In genomic region chr5:122423083-122423482, GRCm38 (mm10) we compare ENCODE assay signal across 8 mouse cellular contexts. TPM values are rescaled to one million over a fixed set of nuclear protein-coding genes. Genes with fewer than 3 reads are reported as not detected.
A peak's percentile ranks its signal among the peaks of the same experiment; 100 is the strongest.
DNase-seq lines count a peak whose midpoint lies in the region; ATAC-seq and TF ChIP-seq lines count a peak whose summit lies in the region.

No protein-coding gene starts in this region.

- H3K36me3 ChIP-seq in heart, postnatal 0 days (replicated peaks; ENCODE audit: control insufficient read depth, insufficient read depth, low read length) = peaks cover 2% of the 10 kb centered on the region
- H3K36me3 ChIP-seq in MEL (ENCODE audit: control insufficient read depth in 1 of 2, insufficient read depth in 2 of 2, low read length in 2 of 2) = peaks cover 4 to 7% of the 10 kb centered on the region in 2 experiments; a peak in 2 of 4 replicates
- H3K36me3 ChIP-seq in forebrain, embryonic 16.5 days (ENCODE audit: control insufficient read depth, insufficient read depth) = peaks cover 2% of the 10 kb centered on the region
- peaks cover 2% of the 10 kb centered on the region; the same call in 1 of the 2 replicates for H3K36me3 ChIP-seq in macrophage (ENCODE audit: inconsistent target)

- DNase-seq in heart, postnatal 0 days (ENCODE audit: low spot score) = no peak
- DNase-seq in heart, adult 9 months (ENCODE audit: low spot score in 2 of 2) = no peak
- peak; percentile 41 for DNase-seq in MEL (ENCODE audit: low read depth, low spot score)
- no peak for DNase-seq in cerebellum, adult 9-11 months
- no peak for DNase-seq in right cerebral cortex, postnatal 14 days
- DNase-seq in layer of hippocampus, adult 18-20 months (ENCODE audit: low spot score in 2 of 2) = no peak

- no peaks in the 10 kb centered on the region for H3K27me3 ChIP-seq in heart, postnatal 0 days (ENCODE audit: control insufficient read depth, insufficient read depth, low read length)
- no peaks in the 10 kb centered on the region for H3K27me3 ChIP-seq in MEL (ENCODE audit: control insufficient read depth in 1 of 2, insufficient read depth in 2 of 2, low read length in 2 of 2)
- H3K27me3 ChIP-seq in forebrain, embryonic 16.5 days (replicated peaks; ENCODE audit: control insufficient read depth, insufficient read depth, low read length) = no peaks in the 10 kb centered on the region

- no peak for TF ChIP-seq EP300 in heart, postnatal 0 days (IDR thresholded peaks at IDR 0.05; ENCODE audit: low read depth)
- no peak for TF ChIP-seq EP300 in MEL (IDR thresholded peaks at IDR 0.05; ENCODE audit: low read depth in 1 of 2, low read length in 2 of 2)

- peaks cover 8% of the 10 kb centered on the region for H3K4me1 ChIP-seq in heart, postnatal 0 days (ENCODE audit: control insufficient read depth, insufficient read depth)
- H3K4me1 ChIP-seq in MEL (ENCODE audit: control insufficient read depth in 1 of 2, insufficient read depth in 2 of 2, low read length in 2 of 2) = peaks cover 5% of the 10 kb centered on the region in 2 experiments; a peak in 3 of 4 replicates
- H3K4me1 ChIP-seq in forebrain, embryonic 16.5 days (replicated peaks; ENCODE audit: control insufficient read depth, insufficient read depth, low read length) = peaks cover 18% of the 10 kb centered on the region

- no peak for TF ChIP-seq POLR2A in MEL (IDR thresholded peaks at IDR 0.05; ENCODE audit: control insufficient read depth in 1 of 2, insufficient read depth in 1 of 2, low read depth in 1 of 2, low read length in 2 of 2, poor library complexity in 1 of 2)

- peak overlapping the region; percentile 86; the same call in 1 of the 2 replicates for H3K27ac ChIP-seq in heart, postnatal 0 days (ENCODE audit: low read depth)
- 0 out of 2 replicates have a peak overlapping the region, but pooled peaks have one; percentile 9 for H3K27ac ChIP-seq in MEL (ENCODE audit: control insufficient read depth, low read depth, low read length)
- H3K27ac ChIP-seq in forebrain, embryonic 16.5 days (ENCODE audit: low read length) = no peak overlapping the region
- H3K27ac ChIP-seq in macrophage = peak overlapping the region; percentile 87

- no peak for TF ChIP-seq RAD21 in MEL (IDR thresholded peaks at IDR 0.05; ENCODE audit: low read depth, low read length)

- WGBS in heart, postnatal 0 days = 24% methylated on average over 15 of the region's 15 CpGs
- 31% methylated on average over 15 of the region's 15 CpGs for WGBS in forebrain, embryonic 16.5 days
- 18% methylated on average over 15 of the region's 15 CpGs for WGBS in macrophage (ENCODE audit: missing documents)

- TF ChIP-seq CTCF in heart, postnatal 0 days (IDR thresholded peaks at IDR 0.05; ENCODE audit: low read depth) = no peak
- no peak for TF ChIP-seq CTCF in MEL (IDR thresholded peaks at IDR 0.05 in 2 of 3, conservative IDR thresholded peaks at IDR 0.05 in 1 of 3; ENCODE audit: control insufficient read depth in 1 of 3, insufficient read depth in 1 of 3, low read depth in 2 of 3, low read length in 3 of 3, poor library complexity in 1 of 3, severe bottlenecking in 1 of 3)

- peak overlapping the region; percentile 85 for H3K4me2 ChIP-seq in heart, postnatal 0 days (ENCODE audit: low read depth, low read length)
- peak overlapping the region; percentile 78 for H3K4me2 ChIP-seq in forebrain, embryonic 16.5 days (ENCODE audit: low read length)

- no peaks in the 10 kb centered on the region for H3K9me3 ChIP-seq in heart, postnatal 0 days (replicated peaks; ENCODE audit: control insufficient read depth, low read length)
- no peaks in the 10 kb centered on the region for H3K9me3 ChIP-seq in MEL (replicated peaks; ENCODE audit: insufficient read depth, low read length)
- H3K9me3 ChIP-seq in forebrain, embryonic 16.5 days (ENCODE audit: control insufficient read depth, low read length) = no peaks in the 10 kb centered on the region

- H3K79me2 ChIP-seq in MEL (ENCODE audit: control insufficient read depth, insufficient read depth, low read length, poor library complexity) = peaks cover 29% of the 10 kb centered on the region
- H3K79me2 ChIP-seq in macrophage (ENCODE audit: inconsistent target) = peaks cover 57% of the 10 kb centered on the region

- peak overlapping the region; percentile 100 for H3K4me3 ChIP-seq in heart, postnatal 0 days (ENCODE audit: low read depth, low read length)
- H3K4me3 ChIP-seq in MEL (ENCODE audit: control insufficient read depth in 1 of 2, insufficient read depth in 1 of 2, low read depth in 2 of 2, low read length in 2 of 2) (peak overlapping the region; percentile 93 to 97), macrophage (ENCODE audit: inconsistent target) (peak overlapping the region; percentile 86)
- peak overlapping the region; percentile 95 for H3K4me3 ChIP-seq in forebrain, embryonic 16.5 days (replicated peaks; ENCODE audit: low read length)

- ATAC-seq in heart, postnatal 0 days (ENCODE audit: insufficient read depth, low read depth) = no peak
- no peak for ATAC-seq in forebrain, embryonic 16.5 days

- H3K9ac ChIP-seq in heart, postnatal 0 days (replicated peaks; ENCODE audit: low read depth, low read length) = peak overlapping the region; percentile 99
- H3K9ac ChIP-seq in MEL (ENCODE audit: control insufficient read depth, low read depth, low read length, poor library complexity, severe bottlenecking) = peak overlapping the region; percentile 94
- peak overlapping the region; percentile 92 for H3K9ac ChIP-seq in forebrain, embryonic 16.5 days (replicated peaks; ENCODE audit: low read depth, low read length)

TF ChIP-seq in MEL, 35 proteins besides CTCF, POLR2A, EP300 and RAD21 (continues in another document):
- no peak for TF ChIP-seq KAT2A (conservative IDR thresholded peaks at IDR 0.05; ENCODE audit: low read depth, low read length)
- no peak for TF ChIP-seq NRF1 (IDR thresholded peaks at IDR 0.05; ENCODE audit: insufficient read depth, low read depth, low read length, poor library complexity, severe bottlenecking)
- no peak for TF ChIP-seq JUND (IDR thresholded peaks at IDR 0.05; ENCODE audit: low read depth, low read length)

RNA-seq across cellular contexts. Expression of gene Anapc7, which starts 1.6 kb away (rescaled TPM):
- total RNA-seq in heart, postnatal 0 days (2014; rRNA removed; ENCODE audit: low replicate concordance) = 30.1 and 38.9 TPM in 2 replicates
- polyA plus RNA-seq in heart, postnatal 0 days (2015; fragmentation: Nextera tagmentation; extraction: Ambion mirVana) = 33.1 and 36.9 TPM in 2 replicates
- total RNA-seq in MEL (2012; rRNA removed) = 39.9 and 40.5 TPM in 2 replicates
- polyA plus RNA-seq in MEL (2012; ENCODE audit: insufficient read depth in 1 of 2, insufficient read length in 2 of 2, low read depth in 1 of 2, low replicate concordance in 2 of 2, missing spikeins in 1 of 2) (10 to 100 TPM in 1 of 2 experiments, not detected in 1; 49.7 TPM), macrophage (2018) (25.3 to 29.1 TPM (median 26.9 TPM) in 3 replicates)
- 52.2 and 52.5 TPM in 2 replicates for polyA plus RNA-seq in forebrain, embryonic 16.5 days (2015; fragmentation: Nextera tagmentation; extraction: Ambion mirVana)
- total RNA-seq in macrophage (2018; cell fraction: chromatin; rRNA removed) = 10 to 100 TPM; 24.4 to 61.6 (median 37.0) TPM
- 10 to 100 TPM; 16.6 to 27.6 (median 21.9) TPM for total RNA-seq in macrophage (2018; cell fraction: cytosol; rRNA removed)
- total RNA-seq in macrophage (2018; cell fraction: nucleus; rRNA removed) = 10 to 100 TPM; 15.7 to 48.8 (median 28.5) TPM
- 10 to 100 TPM; 30.6 to 34.9 TPM for total RNA-seq in layer of hippocampus, adult 18-20 months (2021)

RNA-seq across cellular contexts. Expression of gene Arpc3, which starts 31.4 kb away (rescaled TPM):
- 157 and 179 TPM in 2 replicates for total RNA-seq in heart, postnatal 0 days (2014; rRNA removed; ENCODE audit: low replicate concordance)
- polyA plus RNA-seq in heart, postnatal 0 days (2015; fragmentation: Nextera tagmentation; extraction: Ambion mirVana) = 97.2 and 106 TPM in 2 replicates
- 406 and 433 TPM in 2 replicates for total RNA-seq in MEL (2012; rRNA removed)
- 1,000 to 10,000 TPM in 1 of 2 experiments, 100 to 1,000 TPM in 1; 365 to 1,109 TPM for polyA plus RNA-seq in MEL (2012; ENCODE audit: insufficient read depth in 1 of 2, insufficient read length in 2 of 2, low read depth in 1 of 2, low replicate concordance in 2 of 2, missing spikeins in 1 of 2)
- polyA plus RNA-seq in forebrain, embryonic 16.5 days (2015; fragmentation: Nextera tagmentation; extraction: Ambion mirVana) = 161 and 219 TPM in 2 replicates
- 100 to 1,000 TPM; 128 to 449 (median 189) TPM for total RNA-seq in macrophage (2018; cell fraction: chromatin; rRNA removed)
- total RNA-seq in macrophage (2018; cell fraction: cytosol; rRNA removed) = 100 to 1,000 TPM; 567 to 868 (median 701) TPM
- 100 to 1,000 TPM; 137 to 276 (median 167) TPM for total RNA-seq in macrophage (2018; cell fraction: nucleus; rRNA removed)
- 1,088 to 1,432 TPM (median 1,117 TPM) in 3 replicates for polyA plus RNA-seq in macrophage (2018)
- 100 to 1,000 TPM; 255 to 271 TPM for total RNA-seq in layer of hippocampus, adult 18-20 months (2021)

RNA-seq across cellular contexts. Expression of gene Fam216a, which starts 50.9 kb away (rescaled TPM):
- 21.8 and 40.7 TPM in 2 replicates for total RNA-seq in heart, postnatal 0 days (2014; rRNA removed; ENCODE audit: low replicate concordance)
- polyA plus RNA-seq in heart, postnatal 0 days (2015; fragmentation: Nextera tagmentation; extraction: Ambion mirVana) = 30.5 and 31.8 TPM in 2 replicates
- total RNA-seq in MEL (2012; rRNA removed) = 68.9 and 73.8 TPM in 2 replicates
- polyA plus RNA-seq in MEL (2012; ENCODE audit: insufficient read depth in 1 of 2, insufficient read length in 2 of 2, low read depth in 1 of 2, low replicate concordance in 2 of 2, missing spikeins in 1 of 2) (100 to 1,000 TPM in 1 of 2 experiments, not detected in 1; 100 TPM), macrophage (2018) (3.7 to 8.8 TPM (median 5.3 TPM) in 3 replicates)
- 122 and 124 TPM in 2 replicates for polyA plus RNA-seq in forebrain, embryonic 16.5 days (2015; fragmentation: Nextera tagmentation; extraction: Ambion mirVana)
- 1 to 10 TPM in 18 of 26 experiments, under 1 TPM in 5, not detected in 3; 0.55 to 7.8 (median 1.9) TPM for total RNA-seq in macrophage (2018; cell fraction: chromatin; rRNA removed)
- total RNA-seq in macrophage (2018; cell fraction: cytosol; rRNA removed) = 1 to 10 TPM; 3.1 to 7.5 (median 4.5) TPM
- total RNA-seq in macrophage (2018; cell fraction: nucleus; rRNA removed) = 1 to 10 TPM in 24 of 26 experiments, under 1 TPM in 2; 0.83 to 5.4 (median 2.4) TPM
- 10 to 100 TPM; 74.6 to 84.3 TPM for total RNA-seq in layer of hippocampus, adult 18-20 months (2021)

RNA-seq across cellular contexts. Expression of gene Gpn3, which starts 51.4 kb away (rescaled TPM):
- 28.5 and 50.9 TPM in 2 replicates for total RNA-seq in heart, postnatal 0 days (2014; rRNA removed; ENCODE audit: low replicate concordance)
- 42.9 and 48.7 TPM in 2 replicates for polyA plus RNA-seq in heart, postnatal 0 days (2015; fragmentation: Nextera tagmentation; extraction: Ambion mirVana)
- total RNA-seq in MEL (2012; rRNA removed) = 81.1 and 85.6 TPM in 2 replicates
- polyA plus RNA-seq in MEL (2012; ENCODE audit: insufficient read depth in 1 of 2, insufficient read length in 2 of 2, low read depth in 1 of 2, low replicate concordance in 2 of 2, missing spikeins in 1 of 2) (10 to 100 TPM in 1 of 2 experiments, not detected in 1; 89.9 TPM), macrophage (2018) (16.3 to 20.4 TPM (median 16.8 TPM) in 3 replicates)
- 50.0 and 57.0 TPM in 2 replicates for polyA plus RNA-seq in forebrain, embryonic 16.5 days (2015; fragmentation: Nextera tagmentation; extraction: Ambion mirVana)
- total RNA-seq in macrophage (2018; cell fraction: chromatin; rRNA removed) = 10 to 100 TPM in 15 of 26 experiments, 1 to 10 TPM in 11; 2.5 to 24.2 (median 10.4) TPM
- 10 to 100 TPM in 21 of 26 experiments, 1 to 10 TPM in 5; 8.3 to 17.8 (median 12.5) TPM for total RNA-seq in macrophage (2018; cell fraction: cytosol; rRNA removed)
- total RNA-seq in macrophage (2018; cell fraction: nucleus; rRNA removed) = 10 to 100 TPM in 10 of 26 experiments, 1 to 10 TPM in 16; 3.8 to 23.8 (median 8.4) TPM
- total RNA-seq in layer of hippocampus, adult 18-20 months (2021) = 10 to 100 TPM; 26.1 to 30.9 TPM
